14 mouse cellular contexts compared by ENCODE assay signal in the genomic region with DNA sequence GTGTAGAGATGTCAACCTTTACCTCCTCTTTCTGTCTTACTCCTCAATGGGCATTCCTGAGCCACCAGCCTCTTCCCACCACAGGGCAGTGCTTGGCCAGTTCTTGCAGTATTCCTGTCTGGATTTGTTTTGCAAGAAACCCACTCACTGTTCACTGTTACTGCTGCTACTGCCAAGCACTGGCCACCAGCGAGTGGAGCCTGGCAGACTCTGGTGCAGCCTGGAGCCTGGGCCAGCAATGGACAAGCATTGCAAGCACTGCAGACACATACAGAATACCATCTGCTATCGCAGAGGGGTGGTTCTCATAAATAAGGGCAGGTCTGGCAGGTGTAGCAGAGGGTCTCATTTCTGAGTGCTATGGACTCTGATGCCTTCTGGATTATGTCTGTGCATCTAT.
"Had no signal": no experiment of that assay in that cellular context is flagged by ENCODE, and none has a peak within 500 bp of the region (broad histone marks: within the 10 kb centered on the region; RNA-seq: fewer than 3 reads in every experiment).

No protein-coding gene starts in this region.

- H3K36me3 ChIP-seq: limb, embryonic 10.5 days; liver, embryonic 15.5 days had no signal

- H3K9me3 ChIP-seq: limb, embryonic 10.5 days; liver, embryonic 15.5 days had no signal

- H3K4me2 ChIP-seq: liver, embryonic 11.5 days; liver, embryonic 15.5 days; midbrain, embryonic 11.5 days had no signal

- DNase-seq: kidney, adult 8-10 months; kidney, postnatal 25 days; layer of hippocampus, adult 9-11 months; lung, adult 2 months; lung, postnatal 4 days; right cerebral cortex, adult 18-20 months; right cerebral cortex, postnatal 4 days; spleen, adult 18-20 months; thymus, adult 18-20 months; thymus, postnatal 14 days had no signal

- H3K4me1 ChIP-seq: liver, embryonic 15.5 days had no signal

- H3K4me3 ChIP-seq: limb, embryonic 10.5 days; liver, embryonic 15.5 days had no signal

- H3K9ac ChIP-seq: liver, embryonic 15.5 days had no signal

- H3K27ac ChIP-seq: limb, embryonic 10.5 days; liver, embryonic 15.5 days had no signal

- H3K27me3 ChIP-seq: liver, embryonic 15.5 days had no signal
